Mouse (Mus musculus): ENCODE measurements around the gene Atxn7l1.

DNA sequence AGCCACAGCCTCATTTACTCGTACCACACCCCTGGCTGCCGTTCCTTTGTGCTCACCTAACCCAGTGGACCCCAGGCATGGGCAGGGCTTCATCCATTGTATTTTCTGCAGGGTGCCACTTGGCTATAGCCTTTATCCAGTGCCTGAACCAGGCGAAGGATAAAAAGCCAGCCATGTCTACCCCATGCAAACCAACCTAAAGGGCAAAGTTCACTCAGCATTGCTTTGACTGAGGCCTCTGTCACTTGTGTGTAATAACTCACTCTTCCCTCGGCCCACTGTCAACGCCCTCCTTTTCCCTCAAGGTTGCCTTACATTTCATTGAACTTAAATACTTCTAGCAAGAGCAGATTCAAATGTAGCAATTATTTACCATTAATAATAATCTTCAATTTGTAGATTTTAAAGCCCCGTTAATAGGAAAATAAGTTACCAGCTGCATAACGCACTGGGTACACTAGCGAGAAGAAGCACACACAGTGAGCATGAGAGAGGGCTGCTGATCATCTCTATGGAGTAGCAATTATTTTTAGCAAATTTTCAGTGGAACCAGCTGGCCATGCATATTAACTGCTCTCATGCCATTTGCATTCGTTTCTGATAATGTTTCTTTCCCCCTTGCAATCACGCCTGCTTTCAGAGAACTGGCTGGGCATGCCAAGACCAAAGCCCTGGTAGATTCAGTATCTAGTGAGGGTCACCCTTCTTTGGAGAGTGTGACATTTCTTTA lies 40.9 kb upstream of the Atxn7l1 start:
- TF ChIP-seq POLR2A (IDR thresholded peaks at IDR 0.05; ENCODE audit: insufficient read depth, low read depth, low read length): no peak
- TF ChIP-seq CTCF (IDR thresholded peaks at IDR 0.05; ENCODE audit: insufficient read depth, low read depth, low read length): no peak

Measured in olfactory bulb, adult 2 months (tissue).